Mouse (Mus musculus) hindbrain, embryonic 10.5 days (tissue): Measurements from ENCODE around the gene Il17c. TPM values are rescaled to one million over a fixed set of nuclear protein-coding genes. Genes with fewer than 3 reads are reported as not detected.

Experiments
- DNase-seq: peaks from one replicate; pipeline ENCODE4 v3.0.0-alpha.2; 2017; ENCODE audit warnings: low spot score
- H3K27ac ChIP-seq: fragments of 300-500 bp; sonication (generic); 2 replicates; pipeline ENCODE4 v1.5.1; 2016; ENCODE audit warnings: mild to moderate bottlenecking, moderate library complexity
- H3K27me3 ChIP-seq: fragments of 300-500 bp; sonication (generic); 2 replicates; pipeline ENCODE4 v1.6.1; 2016; ENCODE audit warnings: mild to moderate bottlenecking; ENCODE audit not compliant: poor library complexity, insufficient read depth, severe bottlenecking
- H3K36me3 ChIP-seq: fragments of 300-500 bp; sonication (generic); 2 replicates; pipeline ENCODE4 v1.6.1; 2016; ENCODE audit warnings: mild to moderate bottlenecking, moderate library complexity
- H3K4me1 ChIP-seq: fragments of 300-500 bp; sonication (generic); replicated peaks from 2 replicates; pipeline ENCODE4 v1.6.1; 2016; ENCODE audit warnings: mild to moderate bottlenecking
- H3K4me3 ChIP-seq: fragments of 300-500 bp; sonication (generic); 2 replicates; pipeline ENCODE4 v1.5.1; 2016; ENCODE audit warnings: mild to moderate bottlenecking, moderate library complexity
- H3K9me3 ChIP-seq: fragments of 300-500 bp; sonication (generic); 2 replicates; pipeline ENCODE4 v1.6.1; 2016; ENCODE audit warnings: mild to moderate bottlenecking, moderate library complexity
- WGBS: fragments of 180-500 bp; shearing (Covaris S2); methylation state at CpG from one replicate; pipeline ENCODE4 v1.1.7; 2016; 5-methylcytosine and 5-hydroxymethylcytosine counted together
- polyA plus RNA-seq: library from polyadenylated mRNA; unstranded; fragments of >200 nt; fragmentation: Nextera tagmentation; extraction: Ambion mirVana; gene quantifications from 2 replicates; pipeline ENCODE4 v1.2.1, GENCODE M21; 2016

The Il17c gene
- polyA plus RNA-seq, 1 experiment from 2014 or later, result not detected

DNA sequence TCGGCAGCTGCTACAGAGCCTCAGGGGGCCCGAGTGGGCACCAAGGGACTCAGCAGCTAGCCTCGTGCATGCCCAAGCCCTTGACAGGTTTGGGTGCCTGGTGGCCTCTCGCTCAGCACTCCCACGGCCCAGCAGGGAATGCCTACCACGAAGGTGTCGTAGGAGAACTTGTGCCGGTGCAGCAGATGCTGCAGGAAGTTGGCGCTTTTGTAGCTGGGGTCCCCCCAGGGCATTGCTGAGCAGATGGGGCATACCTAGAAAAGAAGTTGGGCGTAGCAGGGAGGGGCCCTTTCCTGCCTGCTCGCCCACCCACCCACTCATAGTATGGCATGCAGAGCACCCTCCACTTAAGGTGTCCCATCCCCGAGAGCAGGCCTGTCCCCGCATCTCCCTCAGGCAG lies 46.0 kb downstream of the Il17c start:
- no peak overlapping the region for H3K4me3 ChIP-seq
- no peak overlapping the region for H3K27ac ChIP-seq
- peaks cover 10% of the 10 kb centered on the region for H3K27me3 ChIP-seq
- no peaks in the 10 kb centered on the region for H3K9me3 ChIP-seq
- H3K4me1 ChIP-seq, result peaks cover 22% of the 10 kb centered on the region
- no peak for DNase-seq
- peaks cover 59% of the 10 kb centered on the region for H3K36me3 ChIP-seq
- 88% methylated on average over 13 of the region's 13 CpGs for WGBS

GRCm38 (mm10) chr8:122469407-122469806 lies 47.6 kb downstream of the Il17c start:
- H3K27me3 ChIP-seq, result peaks cover 3% of the 10 kb centered on the region; the same call in 1 of the 2 replicates
- 85% methylated on average over 6 of the region's 6 CpGs for WGBS

GRCm38 (mm10) chr8:122469965-122470364 lies 48.1 kb downstream of the Il17c start:
- WGBS, result 86% methylated on average over 10 of the region's 10 CpGs
- no peak for DNase-seq
- peaks cover 1% of the 10 kb centered on the region; the same call in 1 of the 2 replicates for H3K27me3 ChIP-seq
- no peaks in the 10 kb centered on the region for H3K9me3 ChIP-seq
- H3K27ac ChIP-seq, result no peak overlapping the region
- peaks cover 13% of the 10 kb centered on the region for H3K4me1 ChIP-seq
- H3K4me3 ChIP-seq, result no peak overlapping the region
- H3K36me3 ChIP-seq, result peaks cover 72% of the 10 kb centered on the region

More at GRCm38 (mm10) chr8:122469407-122469806, 47.6 kb downstream of the Il17c start:
- DNase-seq, result no peak
- Histone ChIP-seq H3K36me3 (peaks cover 72% of the 10 kb centered on the region), H3K27ac (no peak overlapping the region), H3K9me3 (no peaks in the 10 kb centered on the region), H3K4me1 (peaks cover 12% of the 10 kb centered on the region), H3K4me3 (no peak overlapping the region)

- no peak for DNase-seq
- peaks cover 69% of the 10 kb centered on the region for H3K36me3 ChIP-seq
- no peak overlapping the region for H3K4me3 ChIP-seq
- H3K27me3 ChIP-seq, result no peaks in the 10 kb centered on the region
- no peak overlapping the region for H3K27ac ChIP-seq
- H3K4me1 ChIP-seq, result peaks cover 13% of the 10 kb centered on the region
- no peaks in the 10 kb centered on the region for H3K9me3 ChIP-seq
- 83% methylated on average over 5 of the region's 5 CpGs for WGBS
Measured at GRCm38 (mm10) chr8:122470691-122471090, 48.9 kb downstream of the Il17c start.

Other genes starting within 250 kb of the Il17c start
- 1.6 and 2.4 TPM in 2 replicates for gene Zfpm1, start 139.9 kb upstream of the Il17c start, polyA plus RNA-seq
- not detected in 2 replicates for gene Trhr2, start 61.3 kb upstream of the Il17c start, polyA plus RNA-seq
- gene Zc3h18, start 45.4 kb upstream of the Il17c start, polyA plus RNA-seq, result 67.6 and 75.0 TPM in 2 replicates
- 75.4 and 76.6 TPM in 2 replicates for gene Cyba, start 10.9 kb downstream of the Il17c start, polyA plus RNA-seq
- gene Mvd, start 21.4 kb downstream of the Il17c start, polyA plus RNA-seq, result 61.8 and 65.1 TPM in 2 replicates
- gene Snai3, start 38.7 kb downstream of the Il17c start, polyA plus RNA-seq, result 0.16 TPM in 1 of 2 replicates, not detected in the other
- 31.8 and 33.6 TPM in 2 replicates for gene Rnf166, start 54.0 kb downstream of the Il17c start, polyA plus RNA-seq
- gene Ctu2, start 54.1 kb downstream of the Il17c start, polyA plus RNA-seq, result 74.1 and 74.7 TPM in 2 replicates
- 6.5 and 9.2 TPM in 2 replicates for gene Piezo1, start 129.3 kb downstream of the Il17c start, polyA plus RNA-seq
- gene Cdt1, start 146.0 kb downstream of the Il17c start, polyA plus RNA-seq, result 56.0 and 64.3 TPM in 2 replicates
- 237 and 268 TPM in 2 replicates for gene Aprt, start 154.9 kb downstream of the Il17c start, polyA plus RNA-seq
- 7.1 and 7.2 TPM in 2 replicates for gene Galns, start 189.4 kb downstream of the Il17c start, polyA plus RNA-seq
- gene Trappc2l, start 189.6 kb downstream of the Il17c start, polyA plus RNA-seq, result 53.3 and 68.5 TPM in 2 replicates
- gene Pabpn1l, start 200.7 kb downstream of the Il17c start, polyA plus RNA-seq, result not detected in 2 replicates